Mouse (Mus musculus): ENCODE results near the gene Msh5.
"Not testable (repeated sequence)": the region's sequence is repeated elsewhere in the genome, so short reads cannot be mapped to it uniquely, and the experiment has no call there.

The Msh5 gene

GRCm38 (mm10) chr17:35002153-35002865 is 44.2 kb downstream of the Msh5 start:
- DNase-seq (ENCODE audit: low read depth, low spot score), result peak; percentile 56

DNA sequence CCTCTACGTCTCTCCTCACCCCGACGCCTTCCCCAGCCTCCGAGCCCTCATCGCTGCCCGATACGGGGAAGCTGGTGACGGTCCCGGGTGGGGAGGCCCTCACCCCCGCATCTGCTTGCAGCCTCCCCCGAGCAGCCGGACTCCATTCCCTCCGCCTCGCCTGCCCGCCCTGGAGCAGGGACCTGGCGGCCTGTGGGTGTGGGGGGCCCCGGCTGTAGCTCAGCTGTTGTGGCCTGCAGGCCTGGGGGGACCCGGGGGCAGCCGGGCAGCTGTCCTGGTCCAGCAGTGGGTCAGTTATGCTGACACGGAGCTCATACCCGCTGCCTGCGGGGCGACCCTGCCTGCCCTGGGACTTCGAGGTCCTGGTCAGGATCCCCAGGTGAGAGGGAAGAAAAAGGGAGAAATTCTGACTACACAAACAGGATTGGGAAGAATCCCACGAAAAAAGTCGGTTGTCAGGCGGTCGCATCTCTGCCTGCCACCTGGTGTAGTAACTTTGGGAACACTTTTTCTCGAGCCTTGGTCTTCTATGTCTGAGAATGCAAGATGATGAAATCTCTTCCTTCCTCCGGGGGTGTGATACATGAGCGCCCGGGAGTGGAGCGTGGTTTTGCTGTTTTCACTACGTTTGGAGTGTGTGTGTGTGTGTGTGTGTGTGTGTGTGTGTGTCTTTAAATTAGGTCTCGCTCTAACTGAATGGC is 44.9 kb downstream of the Msh5 start:
- DNase-seq (ENCODE audit: low read depth, low spot score), result peak; percentile 51

DNA sequence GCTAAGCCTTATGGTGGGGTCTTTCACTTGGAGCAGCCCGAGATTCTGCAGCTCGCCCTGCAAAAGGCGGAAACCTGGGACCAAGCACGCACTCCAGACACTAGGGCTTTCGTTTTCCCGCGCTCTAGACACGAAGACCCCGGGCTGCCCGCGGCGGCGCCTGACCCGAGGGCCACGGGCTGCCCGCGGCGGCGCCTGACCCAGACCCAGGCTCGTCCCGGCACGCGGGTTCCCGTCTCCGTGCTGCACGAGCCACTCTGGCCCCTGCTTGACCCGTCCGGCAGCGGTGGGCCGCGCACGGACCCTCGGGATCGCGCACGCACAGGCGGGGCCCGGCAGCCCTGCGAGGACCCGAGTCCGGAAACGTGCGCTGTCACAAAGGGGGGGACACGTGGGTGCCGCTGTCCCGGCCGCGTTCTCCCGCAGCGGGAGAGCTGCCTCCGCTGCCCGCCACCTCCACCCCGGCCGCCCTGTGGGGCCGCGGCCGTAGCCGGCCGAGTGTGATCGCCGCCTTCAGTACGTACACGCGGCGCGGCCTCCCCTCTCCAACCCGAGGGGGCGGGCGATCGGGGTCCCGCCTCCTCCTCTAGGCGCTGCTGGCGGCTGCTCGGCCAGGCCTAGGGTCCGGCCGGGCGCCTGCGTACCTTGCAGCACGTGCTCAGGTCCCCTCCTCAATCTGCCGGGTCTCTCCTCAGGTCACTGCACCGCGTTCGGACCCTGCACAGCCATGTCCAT is 45.7 kb downstream of the Msh5 start, which contains the start of gene Vars:
Gene Vars (plus strand): TSS at position 271 of the 735 bp plus-strand sequence.
- peak; percentile 96 for DNase-seq (ENCODE audit: low read depth, low spot score)

GRCm38 (mm10) chr17:34999871-35000716 is 46.5 kb downstream of the Msh5 start:
- peak; percentile 80 for DNase-seq (ENCODE audit: low read depth, low spot score)

DNA sequence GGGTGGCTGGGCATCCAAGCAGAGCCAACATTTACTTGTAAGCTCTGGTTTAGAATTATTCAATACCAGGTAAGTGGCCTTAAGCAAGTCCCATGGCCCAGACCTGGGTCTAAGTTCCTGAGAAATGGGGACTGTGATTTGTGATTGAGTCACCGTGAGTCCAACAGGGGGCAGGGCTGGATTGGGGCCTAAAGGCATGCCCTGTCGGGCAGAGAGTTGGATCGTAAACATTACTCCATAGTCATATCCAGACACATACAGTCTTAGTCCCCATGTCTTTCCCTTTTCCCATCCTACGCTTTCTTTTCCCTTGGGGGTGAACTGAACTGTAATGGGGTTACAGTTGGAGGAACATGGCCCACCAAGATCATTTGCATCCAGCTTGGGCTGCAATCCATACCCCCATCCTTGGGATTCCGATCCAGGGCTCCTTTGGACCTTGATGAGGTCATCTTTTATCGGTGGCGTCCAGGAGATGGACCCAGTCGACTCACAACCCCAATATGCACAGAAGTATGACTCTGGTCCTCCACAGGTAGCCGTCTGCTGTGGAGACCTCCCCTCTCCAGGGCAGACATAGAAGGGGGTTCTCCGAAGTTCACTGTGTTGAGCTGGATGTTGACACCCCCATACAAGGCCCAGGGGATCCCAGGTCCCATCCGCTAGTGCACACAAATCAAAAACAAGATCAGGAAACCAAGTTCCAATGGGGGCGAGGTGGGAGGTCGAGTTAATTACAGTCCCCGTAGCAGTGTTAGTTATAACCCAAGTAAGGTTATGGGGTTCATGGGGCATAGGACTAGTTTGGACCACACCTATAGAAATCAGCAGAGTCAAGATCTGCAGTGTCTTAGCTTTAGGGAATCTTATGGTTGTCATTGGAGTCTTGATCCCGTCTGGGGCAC is 47.8 kb downstream of the Msh5 start:
- DNase-seq (ENCODE audit: low read depth, low spot score), result no peak

DNA sequence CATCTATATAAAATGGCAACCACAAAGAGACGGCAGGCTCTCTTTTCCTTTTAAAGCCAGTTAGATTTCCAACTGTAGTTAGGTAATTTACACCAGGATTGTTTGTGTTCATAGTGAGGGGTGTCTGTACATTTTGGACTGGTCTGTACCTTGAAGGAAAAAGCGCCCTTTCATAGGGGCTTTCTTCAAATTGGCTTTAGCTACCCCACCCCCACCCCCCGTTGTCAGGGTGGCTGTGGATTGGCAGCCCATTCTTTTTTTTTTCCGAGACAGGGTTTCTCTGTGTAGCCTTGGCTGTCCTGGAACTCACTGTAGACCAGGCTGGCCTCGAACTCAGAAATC is 49.4 kb downstream of the Msh5 start:
- no peak for DNase-seq (ENCODE audit: low read depth, low spot score)

DNA sequence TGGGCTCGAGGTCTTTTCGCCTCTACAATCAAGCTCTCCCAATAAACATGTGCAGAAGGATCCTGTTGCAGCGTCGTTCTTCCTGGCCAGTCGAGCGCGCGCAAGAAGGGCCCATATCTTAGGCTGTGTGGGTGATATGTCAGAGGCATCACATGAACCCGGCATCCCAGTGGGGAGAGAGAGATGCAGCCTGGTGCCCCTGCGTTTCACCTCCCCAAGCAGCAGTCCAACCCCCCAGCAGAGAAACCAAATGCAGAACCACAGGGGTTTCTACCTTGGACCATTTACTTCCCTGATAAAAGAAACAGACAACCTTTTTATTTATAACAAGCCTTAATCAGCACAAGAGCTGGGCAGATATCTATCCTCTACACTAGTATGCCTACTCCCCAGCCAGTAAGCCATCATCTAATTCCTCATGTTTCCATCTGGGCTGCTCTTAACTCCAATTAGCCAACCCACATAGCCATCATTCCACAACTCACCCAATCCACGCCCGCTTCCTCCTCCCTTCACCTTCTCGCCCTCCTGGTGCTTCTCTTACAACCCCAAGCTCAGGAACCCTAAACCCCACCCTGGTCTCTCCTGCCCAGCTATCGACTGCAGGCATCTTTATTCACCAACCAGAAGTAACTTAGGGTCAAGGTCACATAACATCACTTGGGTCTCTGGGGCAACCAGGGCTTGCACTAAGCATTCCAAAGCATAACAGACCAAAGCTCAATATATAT is 50.0 kb downstream of the Msh5 start:
- DNase-seq (ENCODE audit: low read depth, low spot score), result no peak

DNA sequence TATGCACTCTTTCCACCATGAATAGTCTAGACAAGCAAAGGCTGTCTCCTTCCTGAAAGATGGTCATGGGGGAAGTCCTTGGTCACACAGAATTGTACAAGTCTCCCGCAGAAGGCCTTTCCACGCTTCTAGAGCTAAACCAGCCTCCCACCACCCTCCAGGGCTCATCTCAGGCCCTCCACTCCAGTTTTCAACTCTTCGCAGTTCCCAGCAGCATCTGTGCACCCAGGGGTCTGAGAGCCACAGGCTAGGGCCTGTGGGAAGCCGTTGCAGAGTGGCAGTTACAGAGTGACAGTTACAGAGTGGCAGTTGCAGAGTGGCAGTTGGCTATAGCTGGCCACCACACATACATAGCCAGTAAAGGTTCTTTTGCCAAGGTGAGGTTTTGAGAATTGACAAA is 50.6 kb downstream of the Msh5 start:
- not testable (repeated sequence) for DNase-seq (ENCODE audit: low read depth, low spot score)

DNA sequence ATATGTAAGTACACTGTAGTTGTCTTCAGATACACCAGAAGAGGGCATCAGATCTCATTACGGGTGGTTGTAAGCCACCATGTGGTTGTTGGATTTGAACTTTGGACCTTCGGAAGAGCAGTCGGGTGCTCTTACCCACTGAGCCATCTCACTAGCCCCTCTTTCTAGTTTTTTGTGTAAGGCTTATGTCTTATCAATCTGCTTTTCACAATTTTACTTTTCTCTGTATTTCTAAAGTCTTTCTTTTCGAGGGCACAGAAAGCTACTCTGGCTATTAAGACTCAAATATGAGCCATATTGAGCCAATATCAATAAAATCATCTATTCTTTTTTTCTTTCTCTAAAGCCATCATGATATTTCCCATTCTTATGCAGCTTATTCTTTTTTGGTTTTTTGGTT is 51.4 kb downstream of the Msh5 start:
- DNase-seq (ENCODE audit: low read depth, low spot score), result not testable (repeated sequence)

GRCm38 (mm10) chr17:34994751-34995150 is 51.8 kb downstream of the Msh5 start:
- DNase-seq (ENCODE audit: low read depth, low spot score), result peak; percentile 47

- peak; percentile 57 for DNase-seq (ENCODE audit: low read depth, low spot score)
These were observed 62.3 kb downstream of the Msh5 start for GRCm38 (mm10) chr17:34984218-34984617.

- DNase-seq (ENCODE audit: low read depth, low spot score), result no peak
These were observed 64.2 kb downstream of the Msh5 start for GRCm38 (mm10) chr17:34982328-34982727.

DNA sequence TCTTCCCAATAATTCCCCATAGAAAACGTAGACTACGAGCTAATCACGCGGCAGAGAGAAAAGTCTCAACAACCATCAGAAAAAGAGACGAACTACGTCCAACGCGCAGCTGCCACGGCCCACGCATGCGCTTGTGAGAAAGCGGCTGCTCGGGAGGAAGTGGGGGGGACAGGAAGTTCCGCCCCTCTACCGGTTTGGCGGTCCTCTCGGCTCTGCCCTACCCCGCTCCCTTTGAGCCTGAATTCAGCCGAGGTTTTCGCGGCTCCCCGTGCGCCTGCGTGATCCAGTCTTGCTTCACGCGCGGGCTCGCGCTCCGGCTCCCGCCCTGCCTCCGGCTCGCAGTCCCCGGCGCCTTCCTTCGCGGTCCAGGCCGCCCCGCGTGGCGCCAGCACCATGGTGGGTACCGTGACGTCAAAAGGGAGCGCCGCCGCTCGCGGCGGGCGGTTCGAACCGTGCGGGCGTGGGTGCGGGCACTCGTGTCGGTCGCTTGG is 64.8 kb downstream of the Msh5 start, which contains the start of gene Lsm2:
Gene Lsm2 (plus strand): TSS at position 173 of the 491 bp plus-strand sequence.
- peak; percentile 97 for DNase-seq (ENCODE audit: low read depth, low spot score)

DNA sequence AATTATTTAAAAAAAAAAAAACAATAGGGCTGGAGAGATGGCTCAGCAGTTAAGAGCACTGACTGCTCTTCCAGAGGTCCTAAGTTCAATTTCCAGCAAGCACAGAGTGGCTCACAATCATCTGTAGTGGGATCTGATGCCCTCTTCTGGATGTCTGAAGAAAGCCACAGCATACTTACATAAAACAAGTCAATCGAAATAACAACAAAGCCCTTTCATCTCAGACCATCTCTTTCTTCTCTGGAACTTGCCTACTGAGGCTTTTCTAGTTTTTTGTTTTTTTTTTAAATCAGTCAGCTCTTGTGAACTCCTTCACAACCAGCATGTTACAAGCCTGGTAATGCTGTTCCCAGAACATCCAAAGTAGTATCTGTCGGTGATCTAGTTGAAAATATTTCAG is 65.9 kb downstream of the Msh5 start:
- DNase-seq (ENCODE audit: low read depth, low spot score), result peak; percentile 74

DNA sequence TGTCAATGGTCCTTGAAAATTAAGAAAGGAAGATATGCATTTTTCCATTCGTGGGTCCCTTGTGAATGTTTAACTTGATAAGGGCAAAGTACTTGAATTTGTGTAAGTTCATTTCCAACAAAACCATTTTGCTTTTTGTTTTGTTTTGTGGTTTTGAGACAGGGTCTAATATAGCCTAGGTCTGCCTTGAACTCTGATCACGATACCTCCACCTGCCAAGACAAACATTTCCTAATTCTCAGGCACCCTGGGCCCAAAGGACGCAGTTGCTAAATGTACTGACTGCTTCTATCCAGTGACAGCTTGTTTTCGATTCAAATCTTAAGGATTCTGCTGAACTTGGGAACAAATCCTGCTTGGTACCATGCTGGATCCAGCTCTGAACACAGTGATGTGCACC is 66.9 kb downstream of the Msh5 start:
- DNase-seq (ENCODE audit: low read depth, low spot score), result no peak

All from A20 (cell line).